Mouse (Mus musculus) liver, embryonic 14.5 days (tissue): ENCODE data around the gene Vmn1r218.

Experiments
- CTCF ChIP-seq: IDR thresholded peaks from 2 replicates; pipeline ENCODE4 v1.5.1; 2016; ENCODE audit warnings: antibody characterized with exemption, low read depth, control low read depth
- EP300 ChIP-seq: IDR thresholded peaks from 2 replicates; pipeline ENCODE4 v1.6.1; 2016; ENCODE audit warnings: antibody characterized with exemption, low read depth

DNA sequence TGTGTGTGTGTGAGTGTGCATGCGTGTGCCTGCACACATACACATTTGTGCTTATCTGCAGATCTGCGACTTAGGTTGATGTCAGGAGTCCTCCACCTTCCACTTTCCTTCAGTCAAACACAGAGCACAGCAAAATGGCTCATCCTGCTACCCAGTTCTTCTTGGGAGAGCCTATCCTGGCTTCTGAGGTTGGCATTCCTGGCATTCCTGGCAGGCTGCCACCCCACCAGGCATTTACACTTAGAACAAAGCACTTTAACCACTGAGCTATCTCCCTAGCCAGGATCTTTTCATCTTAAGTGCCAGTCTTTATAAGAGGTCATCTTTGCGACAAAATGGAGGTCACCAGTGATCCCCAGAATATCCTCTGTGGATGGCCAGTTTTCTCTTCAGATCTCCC, 24.9 kb downstream of the Vmn1r218 start:
- TF ChIP-seq CTCF (no peak), EP300 (no peak)
